8 mouse cellular contexts compared by ENCODE assay signal in genomic region chr7:121391225-121391983, GRCm38 (mm10). TPM values are rescaled to one million over a fixed set of nuclear protein-coding genes. Genes with fewer than 3 reads are reported as not detected.
DNase-seq lines count a peak whose midpoint lies in the region; ATAC-seq and TF ChIP-seq lines count a peak whose summit lies in the region.

Gene Hs3st2, plus strand, starts transcription at chr7:121391859.

- peak within 1 kb of the TSS; percentile 45 for H3K4me2 ChIP-seq in kidney, postnatal 0 days (ENCODE audit: low read length)
- no peak within 1 kb of the TSS for H3K4me2 ChIP-seq in liver, embryonic 13.5 days

- peak; percentile 69 for DNase-seq in layer of hippocampus, adult 11-12 months (ENCODE audit: low spot score)
- no peak for DNase-seq in layer of hippocampus, adult 9-10 months (ENCODE audit: low spot score)
- peak; percentile 16 for DNase-seq in c-Kit-positive CD71-positive TER-119-negative erythroid progenitor cells, embryonic 14.5 days (ENCODE audit: low read depth)
- DNase-seq in frontal cortex, postnatal 14 days (ENCODE audit: low spot score in 2 of 2): peak; percentile 24 to 54
- peak; percentile 71 for DNase-seq in kidney, postnatal 0 days (ENCODE audit: low spot score)
- peak; percentile 17 for DNase-seq in liver, embryonic 13.5 days
- peak; percentile 13 for DNase-seq in ovary, postnatal 36 days (ENCODE audit: low spot score)
- no peak for DNase-seq in MN1 (ENCODE audit: low spot score)

- H3K36me3 ChIP-seq in kidney, postnatal 0 days (ENCODE audit: insufficient read depth, low read length): no peaks in the 10 kb centered on the region
- H3K36me3 ChIP-seq in liver, embryonic 13.5 days: no peaks in the 10 kb centered on the region

- no peaks in the 10 kb centered on the region for H3K9me3 ChIP-seq in kidney, postnatal 0 days (replicated peaks; ENCODE audit: low read length)
- H3K9me3 ChIP-seq in liver, embryonic 13.5 days (replicated peaks): no peaks in the 10 kb centered on the region

- H3K9ac ChIP-seq in kidney, postnatal 0 days (ENCODE audit: low read depth, low read length): no peak within 1 kb of the TSS
- no peak within 1 kb of the TSS for H3K9ac ChIP-seq in liver, embryonic 13.5 days

- H3K4me1 ChIP-seq in kidney, postnatal 0 days (replicated peaks; ENCODE audit: insufficient read depth, low read length): 0 out of 2 replicates have a peak, but pooled peaks cover 3% of the 10 kb centered on the region
- H3K4me1 ChIP-seq in liver, embryonic 13.5 days (replicated peaks): no peaks in the 10 kb centered on the region

- ATAC-seq in kidney, postnatal 0 days (replicated peaks; ENCODE audit: low FRiP score, low read depth): peak; percentile 65
- ATAC-seq in liver, embryonic 13.5 days (ENCODE audit: low read depth): no peak

- WGBS in kidney, postnatal 0 days: 3% methylated on average over 22 of the region's 22 CpGs
- 6% methylated on average over 20 of the region's 22 CpGs for WGBS in liver, embryonic 13.5 days (ENCODE audit: insufficient replicate concordance)

- peaks cover 26% of the 10 kb centered on the region for H3K27me3 ChIP-seq in kidney, postnatal 0 days (ENCODE audit: insufficient read depth, low read length)
- peaks cover 35% of the 10 kb centered on the region for H3K27me3 ChIP-seq in liver, embryonic 13.5 days

- H3K27ac ChIP-seq in kidney, postnatal 0 days: no peak within 1 kb of the TSS
- H3K27ac ChIP-seq in liver, embryonic 13.5 days: no peak within 1 kb of the TSS

- H3K4me3 ChIP-seq in kidney, postnatal 0 days (replicated peaks; ENCODE audit: low read depth, low read length): peak within 1 kb of the TSS; percentile 23
- no peak within 1 kb of the TSS for H3K4me3 ChIP-seq in liver, embryonic 13.5 days (replicated peaks)

- peak; percentile 75 for TF ChIP-seq CTCF in kidney, postnatal 0 days (IDR thresholded peaks at IDR 0.05; ENCODE audit: low read depth)

RNA-seq across cellular contexts. Expression of gene Hs3st2, which starts in this region (rescaled TPM):
- 1.2 and 1.3 TPM in 2 replicates for polyA plus RNA-seq in kidney, postnatal 0 days (2015; fragmentation: Nextera tagmentation; extraction: Ambion mirVana)
- polyA plus RNA-seq in liver, embryonic 13.5 days (2015; fragmentation: Nextera tagmentation; extraction: Ambion mirVana): 0.09 TPM in 1 of 2 replicates, not detected in the other

Comparison
In these comparisons a context has a peak if more than half of its experiments do, and no peak if none do; other contexts are left out.
1. DNase-seq: peak in layer of hippocampus, adult 11-12 months (single experiment), c-Kit-positive CD71-positive TER-119-negative erythroid progenitor cells, embryonic 14.5 days (single experiment), frontal cortex, postnatal 14 days (2 of 2), kidney, postnatal 0 days (single experiment) and ovary, postnatal 36 days (single experiment); none in layer of hippocampus, adult 9-10 months (single experiment) and MN1 (single experiment).
2. Peak in DNase-seq in liver, embryonic 13.5 days; RNA of the gene not detected or under 1 TPM.